Mouse (Mus musculus) embryonic fibroblast, embryonic 13.5 days (primary cell): ENCODE data around the gene Khdc4.

Experiments used
- CTCF ChIP-seq: IDR thresholded peaks from 2 replicates; pipeline ENCODE4 v1.5.1; 2011; ENCODE audit warnings: mild to moderate bottlenecking, control low read depth, low read length, moderate library complexity, borderline replicate concordance; ENCODE audit not compliant: insufficient read depth
- POLR2A ChIP-seq: IDR thresholded peaks from 2 replicates; pipeline ENCODE4 v1.6.1; 2011; ENCODE audit warnings: low read depth, mild to moderate bottlenecking, control low read depth, low read length, moderate library complexity

DNA sequence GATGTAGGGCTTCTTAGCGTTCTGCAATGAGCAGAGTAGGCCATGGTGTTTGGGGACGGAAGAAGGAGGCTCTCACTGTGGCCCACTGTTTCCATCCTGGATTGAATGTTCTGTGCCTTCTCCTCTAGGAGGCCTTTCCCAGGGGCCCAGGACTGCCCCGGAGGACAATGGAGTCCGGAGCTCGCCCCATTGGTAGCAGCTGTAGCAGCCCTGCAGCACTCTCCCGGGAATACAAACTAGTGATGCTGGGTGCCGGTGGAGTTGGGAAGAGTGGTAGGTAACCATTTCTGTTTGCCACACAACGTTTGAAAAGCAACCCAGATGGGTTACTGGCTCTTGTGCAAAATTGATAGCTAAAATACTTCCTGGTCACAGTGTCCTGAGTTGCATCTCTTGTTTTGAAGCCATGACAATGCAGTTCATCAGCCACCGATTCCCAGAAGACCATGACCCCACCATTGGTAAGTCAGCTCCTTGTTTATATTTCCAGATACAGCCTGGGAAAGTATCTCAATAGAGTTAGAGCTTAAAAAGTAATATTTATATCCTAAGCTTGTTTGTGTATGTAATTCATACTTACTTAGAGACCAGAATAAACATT, 31.7 kb downstream of the Khdc4 start:
- TF ChIP-seq POLR2A, result no peak
- no peak for TF ChIP-seq CTCF
